Mouse (Mus musculus) megakaryocyte progenitor cell, adult 5-6 weeks (primary cell): ENCODE measurements around the gene B020031M17Rik. TPM values are rescaled to one million over a fixed set of nuclear protein-coding genes. Genes with fewer than 3 reads are reported as not detected.
"Not testable (repeated sequence)": the region's sequence is repeated elsewhere in the genome, so short reads cannot be mapped to it uniquely, and the experiment has no call there.

Source experiments
- ATAC-seq: replicated peaks from 2 replicates; pipeline ENCODE4 v1.8.0; 2016; ENCODE audit warnings: mild to moderate bottlenecking, moderate TSS enrichment, inconsistent platforms; ENCODE audit not compliant: poor library complexity
- total RNA-seq, 2 experiments: library from RNA; stranded (forward) in 1 of 2; stranded (reverse) in 1 of 2; fragments of 157-497, 149-512 nt in 1 of 2; fragments of 200-1000 nt in 1 of 2; gene quantifications; 2 replicates each; pipeline versions ENCODE4 v1.2.3 to v1.2.4; 2015 to 2017

The B020031M17Rik gene
- total RNA-seq (2015) = not detected in 2 replicates
- total RNA-seq (2017) = not detected in 2 replicates

GRCm38 (mm10) chr13:119950706-119951105, at the start of gene B020031M17Rik:
B020031M17Rik (minus strand) TSS chr13:119950806.
- not testable (repeated sequence) for ATAC-seq

GRCm38 (mm10) chr13:119999215-119999614, 48.6 kb upstream of the B020031M17Rik start:
- peak; percentile 57 for ATAC-seq

- peak; percentile 98 for ATAC-seq
Observed at GRCm38 (mm10) chr13:119998442-119999086, 48.0 kb upstream of the B020031M17Rik start.

GRCm38 (mm10) chr13:119991917-119992496, 41.4 kb upstream of the B020031M17Rik start:
- peak; percentile 94 for ATAC-seq

GRCm38 (mm10) chr13:119991264-119991663, 40.7 kb upstream of the B020031M17Rik start:
- ATAC-seq = peak; percentile 84

- ATAC-seq = peak; percentile 73
Observed at GRCm38 (mm10) chr13:119969163-119969562, 18.6 kb upstream of the B020031M17Rik start.

DNA sequence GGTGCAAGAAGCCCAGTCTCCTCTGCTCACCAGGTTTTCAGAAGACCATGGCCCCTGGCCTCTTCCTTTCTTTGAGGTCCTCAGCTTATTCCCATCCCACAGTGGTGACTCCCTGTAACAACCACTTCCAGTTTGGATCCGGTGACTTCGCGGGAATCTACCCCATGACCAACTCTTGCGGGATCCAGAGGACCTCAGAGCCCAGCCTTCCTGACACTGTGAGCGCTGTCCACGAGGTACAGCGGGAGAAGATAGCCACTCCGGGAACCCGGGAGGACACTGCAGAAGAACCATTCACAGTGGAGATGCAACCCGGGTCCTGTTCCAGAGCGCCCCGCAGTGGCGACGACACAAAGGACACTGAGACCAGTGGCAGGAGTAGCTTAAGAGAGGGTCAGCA, 17.6 kb upstream of the B020031M17Rik start:
- 0 out of 2 replicates have a peak, but pooled peaks have one; percentile 18 for ATAC-seq

DNA sequence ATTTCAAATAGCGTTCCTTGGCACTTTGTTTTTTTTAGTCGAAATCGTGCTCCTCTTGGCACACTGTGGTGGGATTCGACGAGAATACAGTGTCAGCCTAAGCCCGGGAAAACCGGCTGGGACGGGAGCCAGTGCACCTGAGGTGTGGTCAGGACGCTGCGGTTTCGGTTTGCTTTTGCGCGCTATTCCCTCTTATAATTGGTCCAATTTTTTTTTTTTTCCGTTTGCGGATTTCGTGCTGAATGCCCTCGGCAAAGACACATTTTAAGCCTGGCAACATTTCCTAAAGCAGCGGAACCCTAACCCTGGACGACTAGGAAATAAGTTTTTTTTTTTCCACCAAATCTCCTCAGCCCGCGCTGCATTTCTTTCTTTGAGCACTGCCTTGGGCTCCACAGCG, 15.4 kb upstream of the B020031M17Rik start:
- not testable (repeated sequence) for ATAC-seq

- peak; percentile 54 for ATAC-seq
Observed at GRCm38 (mm10) chr13:119965302-119965952, 14.8 kb upstream of the B020031M17Rik start.

DNA sequence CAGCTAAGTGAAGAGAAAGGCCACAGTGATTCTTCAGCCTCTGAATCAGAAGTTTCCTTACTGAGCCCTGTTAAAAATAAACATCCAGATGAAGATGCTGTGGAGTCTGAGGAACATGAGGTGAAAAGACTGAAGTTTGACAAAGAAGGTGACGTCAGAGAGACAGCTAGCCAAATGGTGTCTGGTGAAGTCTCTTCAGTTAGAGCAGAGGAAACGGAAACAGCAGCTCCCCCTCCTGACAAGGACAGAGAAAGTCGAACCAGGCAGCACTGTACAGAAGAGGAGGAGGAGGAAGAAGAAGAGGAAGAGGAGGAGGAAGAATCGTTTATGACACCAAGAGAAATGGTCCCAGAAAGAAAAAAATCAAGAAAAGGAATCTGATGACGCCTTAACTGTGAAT, 12.2 kb upstream of the B020031M17Rik start:
- peak; percentile 59 for ATAC-seq

DNA sequence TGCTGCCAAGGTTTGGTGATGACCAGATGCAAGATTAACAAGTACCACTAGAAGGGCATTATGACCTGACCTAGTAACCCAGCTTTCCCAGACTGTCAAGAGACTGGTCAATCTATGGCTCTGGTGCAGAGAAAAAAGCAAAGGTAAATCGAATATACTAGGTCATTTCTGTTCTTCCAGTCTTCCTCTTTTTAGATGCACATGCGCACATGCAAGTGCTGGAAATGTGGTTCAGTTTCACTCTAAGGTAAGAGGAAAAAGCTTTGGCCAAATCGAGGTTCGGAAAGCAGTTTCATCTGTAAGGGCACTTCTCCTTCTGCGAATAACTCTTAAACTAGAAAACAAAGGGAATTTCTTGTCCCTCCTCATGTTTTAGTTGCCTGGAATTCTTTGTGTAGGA, 5.0 kb upstream of the B020031M17Rik start:
- peak; percentile 63 for ATAC-seq

DNA sequence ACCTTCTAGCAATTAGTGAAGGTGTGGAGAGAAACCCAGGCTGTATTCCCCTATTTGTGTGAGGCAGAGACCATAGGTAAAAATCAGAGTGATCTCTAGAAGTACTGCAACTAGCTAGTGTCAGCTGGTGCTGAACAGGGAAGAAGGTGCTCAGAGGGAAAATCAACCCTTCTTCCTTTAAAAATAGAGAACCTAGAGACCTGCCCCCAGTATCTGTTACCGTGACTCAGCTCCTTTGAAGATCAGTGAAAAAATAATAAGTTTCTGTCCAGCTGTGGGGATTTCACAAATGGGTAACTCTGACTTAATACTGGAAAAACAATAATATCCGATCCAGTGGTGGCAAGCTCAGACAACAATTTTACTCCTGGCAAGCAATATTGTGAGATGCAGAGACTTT, 4.5 kb upstream of the B020031M17Rik start:
- ATAC-seq = peak; percentile 58

- not testable (repeated sequence) for ATAC-seq
Observed at GRCm38 (mm10) chr13:119929172-119929571, 21.4 kb downstream of the B020031M17Rik start, which contains the start of gene Gm21761. Gm21761 (minus strand) TSS chr13:119929272.

DNA sequence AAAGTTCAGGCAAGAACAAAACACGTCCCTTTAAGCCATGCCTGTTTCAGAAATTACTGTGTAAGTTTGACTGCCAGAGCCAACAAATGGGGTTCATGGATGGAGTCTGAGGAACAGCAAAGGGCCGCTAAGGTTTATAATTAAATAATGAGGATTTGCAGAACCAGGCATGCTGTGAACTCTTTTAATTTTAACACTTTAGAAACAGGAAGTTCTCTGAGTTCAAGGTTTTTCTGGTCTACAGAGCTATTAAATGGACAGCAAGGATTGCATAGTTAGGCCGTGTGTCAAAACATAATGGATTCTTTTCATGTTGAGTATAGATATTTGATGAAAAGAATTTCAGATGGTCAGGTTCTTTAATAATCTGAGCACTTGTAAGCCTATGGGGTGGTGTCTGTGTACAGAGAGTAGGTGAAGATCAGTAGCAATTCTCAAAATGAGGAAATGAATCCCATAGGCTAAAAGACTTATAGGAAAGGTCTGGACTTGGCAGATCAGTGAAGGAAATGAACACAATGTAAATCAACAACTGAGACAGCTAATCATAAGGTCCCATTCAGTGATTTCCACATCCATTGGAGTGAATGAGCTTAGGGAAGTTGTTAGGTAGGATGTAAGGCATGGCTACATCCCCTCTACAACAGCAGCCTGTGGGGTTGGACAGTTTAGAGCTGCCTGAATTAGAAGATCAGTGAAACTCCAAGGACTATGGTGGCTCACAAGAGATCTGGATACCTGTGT, 25.8 kb downstream of the B020031M17Rik start:
- peak; percentile 66 for ATAC-seq

GRCm38 (mm10) chr13:119916966-119917722, 33.5 kb downstream of the B020031M17Rik start:
- ATAC-seq = peak; percentile 76

GRCm38 (mm10) chr13:119916449-119916848, 34.2 kb downstream of the B020031M17Rik start:
- peak; percentile 60 for ATAC-seq
